Mouse (Mus musculus): Measurements from ENCODE around the gene Rab21.

Gene Rab21

DNA sequence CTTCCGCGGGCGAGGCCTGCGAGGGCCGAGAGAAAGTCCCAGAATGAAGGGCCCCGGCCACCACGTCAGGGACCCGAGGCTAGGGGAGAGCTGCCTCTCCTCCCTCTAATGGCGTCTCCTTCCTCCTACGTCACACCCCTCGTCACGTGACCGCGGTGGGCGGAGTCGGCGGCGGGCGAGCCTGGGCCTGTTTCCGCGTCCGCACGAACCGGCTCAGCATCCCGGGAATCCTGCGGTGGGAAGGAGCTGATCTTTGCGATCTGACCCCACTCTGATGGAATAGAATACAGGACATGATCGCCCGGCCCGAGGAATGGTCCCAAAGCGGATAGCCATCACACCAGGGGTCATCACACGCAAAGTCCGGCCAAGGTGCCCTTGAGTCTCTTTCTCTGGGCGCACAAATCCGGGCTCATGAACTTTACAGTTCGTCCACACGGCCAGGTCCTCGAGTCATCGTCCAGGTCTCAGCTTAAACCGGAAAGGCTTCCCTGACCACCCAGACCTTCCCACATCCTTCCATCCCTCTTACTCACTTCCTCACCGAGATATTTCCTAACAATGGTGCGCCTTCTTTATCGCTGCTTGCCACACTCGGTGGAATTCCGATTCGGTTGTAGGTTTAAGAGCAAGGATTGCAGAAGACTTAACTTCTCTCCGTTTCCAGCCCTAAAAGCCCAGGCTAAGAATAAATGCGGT is at the start of gene Rab21:
Rab21 (minus strand) TSS at position 122 of the 699 bp plus-strand sequence.
- DNase-seq: peak; percentile 99

- peak; percentile 61 for DNase-seq
These were observed 47.8 kb upstream of the Rab21 start for GRCm38 (mm10) chr10:115363151-115363550.

- DNase-seq: no peak
These were observed 47.2 kb upstream of the Rab21 start for GRCm38 (mm10) chr10:115362623-115362964.

DNA sequence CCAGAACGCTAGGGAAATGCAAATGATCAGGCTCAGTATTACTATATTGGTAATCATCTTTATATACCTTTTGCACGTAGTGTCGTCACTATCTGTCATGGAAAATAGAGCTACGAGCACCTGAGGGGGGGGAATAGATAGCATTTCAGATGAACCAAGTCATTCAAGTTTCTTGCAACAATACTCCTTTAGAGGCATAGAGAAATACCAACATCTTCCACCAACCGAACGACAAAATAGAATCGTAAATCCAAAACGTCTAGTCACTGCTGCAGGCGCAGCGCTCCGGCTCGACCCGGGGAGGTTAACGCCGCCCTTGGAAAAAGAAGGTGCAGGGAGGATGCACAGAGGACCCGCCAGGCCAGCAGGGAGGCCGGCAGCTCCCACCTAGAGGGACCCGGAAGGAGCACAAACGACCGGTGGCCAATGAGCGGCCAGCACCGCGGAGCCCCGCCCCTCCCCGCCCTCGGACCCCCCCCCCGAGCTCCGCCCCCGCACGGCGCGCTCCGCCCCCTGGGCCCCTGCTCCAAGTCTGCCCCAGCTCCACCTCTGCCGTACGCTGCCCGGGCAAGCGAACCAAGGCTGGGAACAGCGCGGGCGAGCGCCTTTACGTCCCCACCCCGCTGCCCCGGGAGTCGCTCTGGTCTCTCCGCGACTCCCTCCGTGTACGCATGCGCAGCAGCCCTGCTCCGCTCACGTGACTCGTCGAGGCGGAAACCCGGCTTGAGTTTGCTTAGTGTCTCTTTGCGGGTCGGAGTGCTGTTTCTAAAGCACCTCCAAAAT is 46.6 kb upstream of the Rab21 start, which contains the start of gene Tmem19:
Tmem19 (minus strand) TSS at position 662 of the 783 bp plus-strand sequence.
- DNase-seq: peak; percentile 96

GRCm38 (mm10) chr10:115359066-115359465 is 43.7 kb upstream of the Rab21 start:
- DNase-seq: no peak

DNA sequence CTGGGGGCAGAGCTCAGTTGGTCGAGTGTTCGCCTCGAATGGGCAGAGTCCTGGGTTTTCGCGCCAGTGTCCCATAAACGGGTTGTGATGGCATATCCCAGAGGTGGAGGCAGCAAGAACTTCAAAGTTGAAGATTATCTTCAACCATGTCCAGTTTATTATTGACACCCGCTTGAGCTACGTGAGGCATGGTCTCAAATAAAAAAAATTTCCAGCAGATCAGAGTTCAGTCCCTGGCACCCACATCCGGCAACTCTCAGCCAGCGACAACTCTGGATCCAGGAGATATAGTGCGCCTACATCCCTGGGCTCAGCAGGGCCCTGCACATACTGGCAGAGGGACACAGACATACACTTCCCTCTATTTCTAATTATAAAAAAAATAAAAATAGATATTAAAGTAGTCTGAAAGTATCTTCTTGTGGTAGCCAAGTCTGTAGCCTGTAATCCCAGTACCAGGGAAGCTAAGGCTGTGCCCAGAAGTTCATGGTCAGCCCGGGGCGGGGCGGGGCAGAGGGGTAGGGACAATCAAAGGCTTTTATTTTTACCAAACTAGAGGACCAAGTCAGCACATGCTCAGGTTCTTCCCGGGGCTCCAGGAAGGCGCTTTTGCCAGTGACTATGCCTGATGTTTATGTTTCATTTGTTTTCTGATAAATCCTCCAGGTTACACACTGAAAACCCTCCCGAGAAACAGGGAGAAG is 43.0 kb upstream of the Rab21 start:
- no peak for DNase-seq

DNA sequence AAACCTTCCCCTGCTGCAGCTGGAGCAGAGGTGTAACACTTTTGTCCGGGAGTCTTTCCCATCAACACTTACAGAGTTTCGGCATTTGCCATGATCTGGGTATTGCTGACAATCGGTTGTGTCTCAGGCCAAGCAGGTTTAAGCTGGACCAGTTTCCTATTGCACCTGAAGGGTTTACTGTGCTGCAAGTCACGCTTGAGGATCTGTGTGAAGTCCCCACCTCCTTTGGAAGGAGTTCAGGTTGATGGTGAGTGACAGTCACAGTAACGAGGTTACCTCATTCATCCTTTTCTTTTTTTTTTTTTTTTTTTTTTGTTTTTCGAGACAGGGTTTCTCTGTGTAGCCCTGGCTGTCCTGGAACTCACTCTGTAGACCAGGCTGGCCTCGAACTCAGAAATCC is 40.7 kb upstream of the Rab21 start:
- DNase-seq: no peak

DNA sequence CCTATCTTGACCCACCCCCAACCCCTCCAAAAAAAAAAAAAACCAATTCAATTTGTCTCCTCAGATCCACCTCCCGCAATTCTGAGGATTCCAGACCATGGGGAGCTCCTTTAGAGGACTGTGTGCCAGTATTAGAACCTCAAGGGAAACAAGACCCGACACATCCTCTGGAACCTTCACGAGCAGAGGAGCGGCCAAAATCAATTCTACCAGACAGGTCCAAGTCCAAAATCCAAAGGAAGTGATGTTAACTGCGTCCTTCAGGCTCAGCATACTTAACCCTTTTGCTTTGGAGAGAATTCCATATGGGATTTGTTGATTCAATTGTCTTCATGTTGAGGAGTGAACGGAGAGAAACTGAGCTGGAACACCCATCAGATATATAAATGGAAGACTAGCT is 39.6 kb upstream of the Rab21 start:
- no peak for DNase-seq

DNA sequence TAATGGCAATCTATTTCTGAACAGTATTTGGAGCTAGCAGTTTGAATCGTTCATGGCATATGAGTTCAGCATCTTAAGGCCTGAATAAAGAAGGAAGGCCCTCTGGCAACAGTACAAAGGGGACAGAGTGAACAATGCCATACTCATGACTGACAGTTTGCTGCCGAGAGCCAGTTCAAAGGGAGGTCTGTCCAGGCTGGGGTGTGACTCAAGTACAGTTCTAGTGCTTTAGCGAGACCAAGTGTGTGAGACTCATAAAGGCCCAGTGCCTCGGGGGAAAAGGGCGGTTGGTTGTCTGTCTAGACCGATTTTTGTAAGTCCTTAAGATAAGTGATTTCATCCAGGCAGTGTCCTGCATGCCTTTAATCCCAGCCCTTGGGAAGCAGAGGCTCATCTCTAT is 39.2 kb upstream of the Rab21 start:
- DNase-seq: no peak

GRCm38 (mm10) chr10:115350810-115351397 is 35.5 kb upstream of the Rab21 start:
- no peak for DNase-seq

- no peak for DNase-seq
These were observed 34.1 kb upstream of the Rab21 start for GRCm38 (mm10) chr10:115349509-115349908.

DNA sequence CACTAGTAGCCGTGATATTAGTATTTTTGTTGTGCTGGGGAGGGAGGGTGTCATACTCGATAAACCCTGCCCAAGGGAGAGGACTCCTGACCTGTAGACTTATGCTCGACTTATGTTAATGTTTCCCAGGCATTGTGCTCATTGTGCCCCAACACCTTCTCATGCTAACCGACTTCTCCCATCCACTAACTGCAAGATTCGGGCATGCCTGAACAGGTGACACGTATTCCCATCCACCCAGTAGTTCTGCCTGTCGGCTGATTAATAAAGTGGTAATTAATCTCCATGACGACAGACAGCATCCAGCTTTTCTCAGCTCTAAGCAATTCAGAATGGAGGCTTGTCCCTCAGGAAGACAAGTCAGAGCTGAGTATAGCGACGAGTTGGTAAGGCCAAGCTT is 33.6 kb upstream of the Rab21 start:
- no peak for DNase-seq

- DNase-seq: no peak
These were observed 32.7 kb upstream of the Rab21 start for GRCm38 (mm10) chr10:115348131-115348530.

GRCm38 (mm10) chr10:115346444-115346843 is 31.1 kb upstream of the Rab21 start:
- no peak for DNase-seq

GRCm38 (mm10) chr10:115342771-115343425 is 27.5 kb upstream of the Rab21 start:
- no peak for DNase-seq

DNA sequence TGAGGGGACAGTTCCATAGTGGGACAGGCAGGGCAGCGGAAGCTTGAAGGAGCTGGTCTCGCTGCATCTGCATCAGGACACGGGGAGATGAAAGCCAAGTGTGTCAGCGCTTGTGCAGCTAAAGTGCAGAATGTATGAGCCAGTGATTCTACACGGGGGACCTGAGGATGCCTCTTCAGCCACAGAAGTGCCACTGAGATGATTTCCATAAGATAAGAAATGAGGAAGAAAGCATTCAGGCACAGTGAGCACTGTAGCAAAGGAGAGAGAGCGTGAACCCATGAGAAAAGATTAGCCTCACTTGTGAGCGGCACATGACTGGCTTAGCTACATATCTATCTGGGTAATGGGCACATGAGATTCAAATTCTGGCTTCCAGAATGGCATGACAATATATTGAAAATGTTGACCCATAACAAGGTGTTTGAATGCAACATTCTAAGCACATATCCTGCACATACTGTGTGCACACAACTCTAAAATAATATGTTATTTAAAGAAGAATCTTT is 24.5 kb upstream of the Rab21 start:
- DNase-seq: no peak

DNA sequence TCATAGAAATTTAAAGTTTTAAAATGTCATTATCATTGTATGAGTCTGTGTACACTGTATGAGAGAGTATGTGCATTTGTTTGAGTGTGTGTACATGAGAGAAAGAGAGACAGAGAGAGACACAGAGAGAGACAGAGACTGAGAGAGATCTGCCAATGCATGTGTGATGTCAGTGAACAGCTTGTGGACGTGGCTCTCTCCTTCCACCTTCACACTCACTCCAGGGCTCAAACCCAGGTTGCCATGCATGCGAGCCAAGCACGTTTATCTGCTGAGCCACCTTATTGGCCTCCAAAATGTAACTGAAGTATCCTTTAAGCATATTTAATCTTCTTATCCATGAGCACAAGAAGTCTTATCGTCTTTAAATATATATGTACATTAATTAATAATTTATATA is 21.5 kb upstream of the Rab21 start:
- no peak for DNase-seq

DNA sequence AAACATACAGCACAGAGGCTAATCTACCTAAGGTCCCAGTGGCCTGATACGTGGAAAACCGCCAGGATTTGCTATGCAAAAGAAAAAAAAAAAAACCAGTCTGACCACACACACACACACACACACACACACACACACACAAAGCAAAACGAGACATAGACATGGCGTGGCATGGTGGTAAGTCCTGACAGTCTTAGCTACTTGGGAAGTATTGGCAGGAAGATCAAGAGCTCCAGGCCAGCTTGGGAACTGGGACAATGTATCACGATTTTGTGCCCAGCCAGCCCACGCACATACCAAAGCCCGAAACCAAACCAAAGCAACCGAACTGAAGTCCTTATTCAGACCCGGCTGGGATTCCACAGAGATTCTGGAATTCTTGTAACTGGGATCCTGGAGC is 18.1 kb upstream of the Rab21 start:
- DNase-seq: no peak

DNA sequence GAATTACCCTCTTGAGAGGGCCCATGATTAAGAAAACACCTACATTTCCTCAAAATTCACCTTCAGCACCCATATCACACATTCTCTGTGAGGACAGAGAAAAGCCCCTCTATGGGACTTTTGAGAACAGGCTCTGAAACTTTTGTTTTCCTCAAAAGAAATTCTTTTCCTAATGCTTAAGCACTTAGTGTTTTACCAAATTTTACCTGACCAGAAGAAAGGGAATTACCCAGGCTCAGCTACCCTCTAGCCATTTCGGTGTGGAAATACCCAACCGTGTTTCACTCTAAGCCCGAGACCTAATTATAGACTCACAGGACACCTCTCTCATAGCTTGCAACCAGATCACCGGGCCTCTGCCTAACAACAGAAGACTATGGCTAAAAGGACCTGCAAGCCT is 17.6 kb upstream of the Rab21 start:
- no peak for DNase-seq

- DNase-seq: no peak
These were observed 17.1 kb upstream of the Rab21 start for GRCm38 (mm10) chr10:115332420-115332952.

DNA sequence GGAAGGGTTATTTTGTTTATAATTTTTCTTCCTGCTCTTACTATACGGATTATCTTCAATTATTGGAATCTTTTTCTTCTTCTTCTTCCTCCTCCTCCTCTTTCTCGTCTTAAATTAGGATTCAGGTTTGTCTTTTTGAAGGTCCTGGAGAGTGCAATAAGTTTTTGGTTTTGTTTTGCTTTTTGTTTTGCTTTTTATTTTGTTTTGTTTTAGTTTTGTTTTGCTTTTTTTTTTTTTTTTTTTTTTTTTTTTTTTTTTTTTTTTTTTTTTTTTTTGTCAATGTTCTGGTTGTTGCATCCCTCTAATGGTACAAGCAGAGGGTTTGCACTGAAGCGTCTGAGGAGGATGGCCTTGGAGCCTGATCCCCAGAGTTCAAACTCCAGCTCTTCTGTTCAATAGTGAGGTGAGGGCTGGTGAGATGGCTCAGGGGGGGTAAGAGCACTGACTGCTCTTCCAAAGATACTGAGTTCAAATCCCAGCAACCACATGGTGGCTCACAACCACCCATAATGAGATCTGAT is 13.7 kb upstream of the Rab21 start:
- no peak for DNase-seq

DNA sequence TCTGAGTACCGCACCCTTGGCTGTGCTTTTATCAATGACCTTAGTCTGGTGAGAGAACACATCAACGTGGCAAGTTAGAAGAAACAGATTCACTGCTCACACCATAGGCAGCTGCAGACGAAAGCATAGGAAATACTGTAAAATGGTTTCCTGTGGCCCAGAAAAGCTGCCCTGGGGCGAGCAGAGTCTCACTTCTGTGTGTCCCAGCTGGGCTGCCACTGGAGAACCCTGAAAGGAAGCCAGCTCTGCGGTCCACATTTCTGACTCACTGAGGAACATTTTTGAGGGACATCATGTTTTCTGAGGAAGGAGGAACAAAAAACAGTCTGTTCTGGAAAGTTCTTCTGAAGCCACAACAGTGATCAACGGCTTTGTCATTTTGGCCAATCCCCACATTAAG is 13.1 kb upstream of the Rab21 start:
- peak; percentile 50 for DNase-seq

All from thymus, postnatal 14 days (tissue).